ENCODE assay signal across 1 mouse cellular context in the genomic region with DNA sequence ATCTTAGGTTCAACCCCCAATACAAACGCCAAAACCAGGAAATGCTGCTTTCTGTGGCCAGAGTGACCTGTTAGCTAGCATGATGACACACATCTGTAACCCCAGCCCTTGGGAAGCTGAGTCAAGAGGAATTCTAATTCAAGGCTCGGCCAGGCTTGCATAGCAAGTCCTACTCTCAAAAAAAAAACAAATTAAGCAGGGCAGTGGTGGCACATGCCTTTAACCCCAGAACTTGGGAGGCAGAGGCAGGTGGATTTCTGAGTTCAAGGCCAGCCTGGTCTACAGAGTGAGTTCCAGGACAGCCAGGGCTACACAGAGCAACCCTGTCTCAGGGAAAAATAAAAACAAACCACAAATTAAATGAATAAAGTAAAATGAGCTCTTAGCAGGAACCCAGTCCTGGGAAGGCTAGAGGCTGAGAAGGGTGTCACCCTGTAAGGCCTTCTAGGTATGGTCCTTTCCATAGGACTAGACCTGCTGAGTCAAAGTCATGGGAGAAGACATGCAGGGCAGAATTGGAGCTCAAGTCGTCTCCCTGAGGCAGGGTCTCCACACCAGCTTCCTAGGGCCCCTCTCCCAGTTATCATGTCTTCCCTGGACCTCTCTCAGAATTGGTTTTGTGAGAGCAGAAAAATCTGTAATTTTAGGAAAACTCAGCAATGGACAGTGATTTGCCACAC.
TF ChIP-seq lines count a peak whose summit lies in the region.

No protein-coding gene starts in this region.

TF ChIP-seq in CH12.LX, 34 proteins besides CTCF, POLR2A, EP300 and RAD21:
- TF ChIP-seq ELF1 (IDR thresholded peaks at IDR 0.05; ENCODE audit: low read depth, low read length), result peak; percentile 90
- 0 out of 2 replicates have a peak, but pooled peaks have one; percentile 24 for TF ChIP-seq MAZ (IDR thresholded peaks at IDR 0.05; ENCODE audit: low read depth, low read length)
- TF ChIP-seq TCF12 (IDR thresholded peaks at IDR 0.05; ENCODE audit: low read depth, low read length), result 0 out of 2 replicates have a peak, but pooled peaks have one; percentile 53
- peak; percentile 48; the same call in 1 of the 2 replicates for TF ChIP-seq MEF2A (IDR thresholded peaks at IDR 0.05; ENCODE audit: borderline replicate concordance, low read depth, low read length)
- TF ChIP-seq CHD2 (IDR thresholded peaks at IDR 0.05; ENCODE audit: low read length), result no peak
- peak; percentile 79 for TF ChIP-seq IRF4 (IDR thresholded peaks at IDR 0.05; ENCODE audit: low read depth, low read length)
- TF ChIP-seq USF1 (IDR thresholded peaks at IDR 0.05; ENCODE audit: low read depth, low read length), result no peak
- peak; percentile 77 for TF ChIP-seq ETS1 (conservative IDR thresholded peaks at IDR 0.05; ENCODE audit: low read depth, low read length)
- peak; percentile 55 for TF ChIP-seq ZNF384 (IDR thresholded peaks at IDR 0.05; ENCODE audit: low read depth, low read length)
- no peak for TF ChIP-seq E2F4 (IDR thresholded peaks at IDR 0.05; ENCODE audit: insufficient replicate concordance, low read depth, low read length)
- no peak for TF ChIP-seq USF2 (conservative IDR thresholded peaks at IDR 0.05; ENCODE audit: low read depth, low read length)
- TF ChIP-seq ZC3H11A (IDR thresholded peaks at IDR 0.05; ENCODE audit: low read depth, low read length), result no peak
- peak; percentile 63; the same call in 1 of the 2 replicates for TF ChIP-seq BHLHE40 (IDR thresholded peaks at IDR 0.05; ENCODE audit: low read depth, low read length)
- TF ChIP-seq PAX5 (IDR thresholded peaks at IDR 0.05; ENCODE audit: low read length), result no peak
- no peak for TF ChIP-seq HCFC1 (IDR thresholded peaks at IDR 0.05; ENCODE audit: low read depth, low read length)
- no peak for TF ChIP-seq MYC (IDR thresholded peaks at IDR 0.05; ENCODE audit: low read depth, low read length)
- TF ChIP-seq RCOR1 (conservative IDR thresholded peaks at IDR 0.05; ENCODE audit: low read depth, low read length), result no peak
- no peak for TF ChIP-seq SIN3A (IDR thresholded peaks at IDR 0.05; ENCODE audit: low read length)
- no peak for TF ChIP-seq GABPA (IDR thresholded peaks at IDR 0.05; ENCODE audit: insufficient replicate concordance, low read depth, low read length)
- TF ChIP-seq MAFK (IDR thresholded peaks at IDR 0.05; ENCODE audit: insufficient replicate concordance, low read length), result 0 out of 2 replicates have a peak, but pooled peaks have one; percentile 25
- 0 out of 2 replicates have a peak, but pooled peaks have one; percentile 18 for TF ChIP-seq KAT2A (IDR thresholded peaks at IDR 0.05; ENCODE audit: insufficient replicate concordance, low read length)
- no peak for TF ChIP-seq ZKSCAN1 (IDR thresholded peaks at IDR 0.05; ENCODE audit: borderline replicate concordance, low read depth, low read length)
- TF ChIP-seq ZMIZ1 (IDR thresholded peaks at IDR 0.05; ENCODE audit: low read depth, low read length), result no peak
- TF ChIP-seq SMC3 (IDR thresholded peaks at IDR 0.05; ENCODE audit: low read depth, low read length), result no peak
- TF ChIP-seq NRF1 (IDR thresholded peaks at IDR 0.05; ENCODE audit: low read depth, low read length), result no peak
- TF ChIP-seq MAX (IDR thresholded peaks at IDR 0.05; ENCODE audit: low read length), result 0 out of 2 replicates have a peak, but pooled peaks have one; percentile 26
- TF ChIP-seq POLR2AphosphoS2 (IDR thresholded peaks at IDR 0.05; ENCODE audit: low read depth, low read length), result no peak
- no peak; the same call in 1 of the 2 replicates for TF ChIP-seq NELFE (IDR thresholded peaks at IDR 0.05; ENCODE audit: low read depth, low read length)
- TF ChIP-seq CHD1 (IDR thresholded peaks at IDR 0.05; ENCODE audit: low read depth, low read length), result no peak; the same call in 1 of the 2 replicates
- no peak for TF ChIP-seq JUND (conservative IDR thresholded peaks at IDR 0.05; ENCODE audit: low read depth, low read length)
- no peak for TF ChIP-seq UBTF (IDR thresholded peaks at IDR 0.05; ENCODE audit: low read depth, low read length)
- TF ChIP-seq JUN (IDR thresholded peaks at IDR 0.05; ENCODE audit: insufficient read depth, low read depth, low read length), result peak; percentile 26; the same call in 1 of the 2 replicates
- TF ChIP-seq MXI1 (IDR thresholded peaks at IDR 0.05; ENCODE audit: low read depth, low read length), result no peak; the same call in 1 of the 2 replicates
- 0 out of 2 replicates have a peak, but pooled peaks have one; percentile 14 for TF ChIP-seq TBP (conservative IDR thresholded peaks at IDR 0.05; ENCODE audit: low read depth, low read length)
